Mouse (Mus musculus): ENCODE data around the gene Zfp64. TPM values are rescaled to one million over a fixed set of nuclear protein-coding genes. Genes with fewer than 3 reads are reported as not detected.

Gene Zfp64
- polyA plus RNA-seq, 1 experiment from 2014 or later: 30.8 TPM

DNA sequence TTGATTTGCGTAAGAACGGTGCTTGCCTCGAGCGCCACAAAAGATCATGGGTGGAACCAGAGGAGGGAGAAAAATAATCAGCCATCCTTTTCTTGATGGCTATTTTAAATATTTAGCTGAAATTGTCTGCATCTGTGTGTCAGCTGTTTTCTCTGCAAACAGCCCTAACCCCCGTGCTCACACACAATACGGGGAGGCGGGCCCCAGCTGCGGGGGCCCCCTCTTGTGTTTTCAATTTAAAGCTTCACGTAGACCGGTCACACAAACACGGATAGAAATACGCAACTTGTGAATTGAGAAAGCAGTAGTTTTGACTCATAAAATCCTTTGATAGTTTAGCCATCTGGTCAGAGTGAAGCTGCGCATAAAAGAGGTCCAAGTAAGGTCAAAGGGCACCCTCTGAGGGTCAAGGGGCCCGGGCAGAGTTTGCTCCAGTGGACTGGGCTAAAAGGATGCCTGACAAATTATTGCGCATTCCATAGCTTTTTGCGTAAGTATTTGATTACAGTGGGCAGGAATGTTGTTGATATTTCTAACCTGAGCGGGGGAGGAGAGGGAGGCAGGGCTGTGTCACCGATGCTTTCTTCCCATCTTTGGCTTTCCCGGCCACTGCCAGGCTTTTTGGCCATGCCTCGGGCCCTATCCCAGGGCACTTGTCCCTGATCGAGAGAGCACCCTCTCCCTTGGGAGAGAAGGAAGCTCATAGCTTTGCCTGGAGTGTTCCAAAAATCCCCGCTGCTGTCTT lies 83.4 kb downstream of the Zfp64 start:
- no peaks in the 10 kb centered on the region for H3K36me3 ChIP-seq (ENCODE audit: control insufficient read depth, insufficient read depth, low read length)
- peak overlapping the region; percentile 42 for H3K4me2 ChIP-seq (ENCODE audit: low read length)
- 17% methylated on average over 22 of the region's 22 CpGs for WGBS
- no peak overlapping the region for H3K27ac ChIP-seq (ENCODE audit: low read depth, low read length)
- no peaks in the 10 kb centered on the region for H3K27me3 ChIP-seq (replicated peaks; ENCODE audit: control insufficient read depth, insufficient read depth, low read length)
- H3K9ac ChIP-seq (ENCODE audit: low read depth, low read length): no peak overlapping the region
- H3K4me3 ChIP-seq (ENCODE audit: low read length): peak overlapping the region; percentile 5; the same call in 1 of the 2 replicates
- no peak for ATAC-seq
- H3K9me3 ChIP-seq (ENCODE audit: control insufficient read depth, low read length): no peaks in the 10 kb centered on the region
- peaks cover 7% of the 10 kb centered on the region for H3K4me1 ChIP-seq (ENCODE audit: control insufficient read depth, insufficient read depth, low read depth, low read length)

GRCm38 (mm10) chr2:168870480-168870879 lies 84.9 kb downstream of the Zfp64 start:
- H3K4me3 ChIP-seq (ENCODE audit: low read length): no peak overlapping the region
- H3K27me3 ChIP-seq (replicated peaks; ENCODE audit: control insufficient read depth, insufficient read depth, low read length): no peaks in the 10 kb centered on the region
- H3K9ac ChIP-seq (ENCODE audit: low read depth, low read length): no peak overlapping the region
- H3K36me3 ChIP-seq (ENCODE audit: control insufficient read depth, insufficient read depth, low read length): no peaks in the 10 kb centered on the region
- H3K9me3 ChIP-seq (ENCODE audit: control insufficient read depth, low read length): no peaks in the 10 kb centered on the region
- H3K4me2 ChIP-seq (ENCODE audit: low read length): no peak overlapping the region
- ATAC-seq: no peak
- H3K27ac ChIP-seq (ENCODE audit: low read depth, low read length): no peak overlapping the region
- 61% methylated on average over 4 of the region's 4 CpGs for WGBS
- H3K4me1 ChIP-seq (ENCODE audit: control insufficient read depth, insufficient read depth, low read depth, low read length): peaks cover 7% of the 10 kb centered on the region

- H3K4me3 ChIP-seq (ENCODE audit: low read length): no peak overlapping the region
- no peak overlapping the region for H3K4me2 ChIP-seq (ENCODE audit: low read length)
- 85% methylated on average over 8 of the region's 8 CpGs for WGBS
- no peak overlapping the region for H3K9ac ChIP-seq (ENCODE audit: low read depth, low read length)
- no peaks in the 10 kb centered on the region for H3K4me1 ChIP-seq (ENCODE audit: control insufficient read depth, insufficient read depth, low read depth, low read length)
- H3K36me3 ChIP-seq (ENCODE audit: control insufficient read depth, insufficient read depth, low read length): no peaks in the 10 kb centered on the region
- ATAC-seq: no peak
- H3K9me3 ChIP-seq (ENCODE audit: control insufficient read depth, low read length): no peaks in the 10 kb centered on the region
- H3K27ac ChIP-seq (ENCODE audit: low read depth, low read length): no peak overlapping the region
- no peaks in the 10 kb centered on the region for H3K27me3 ChIP-seq (replicated peaks; ENCODE audit: control insufficient read depth, insufficient read depth, low read length)
Observed at GRCm38 (mm10) chr2:168866942-168867341, 88.4 kb downstream of the Zfp64 start.

DNA sequence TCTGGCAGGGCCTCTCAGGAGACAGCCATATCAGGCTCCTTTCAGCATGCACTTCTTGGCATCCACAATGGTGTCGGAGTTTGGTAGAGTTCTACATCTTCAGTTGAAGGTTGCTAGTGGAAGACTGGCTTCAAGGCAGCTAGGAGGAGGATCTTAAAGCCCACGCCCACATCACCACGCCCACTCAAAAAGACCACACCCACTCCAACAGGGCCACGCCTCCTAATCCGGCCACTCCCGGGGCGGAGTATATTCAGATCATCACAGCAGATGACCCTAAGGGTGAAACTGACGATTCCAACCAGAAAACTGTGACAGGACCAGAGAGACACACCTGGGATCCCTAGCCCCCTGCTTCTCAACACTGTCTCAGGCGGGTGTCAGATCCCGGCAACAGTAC lies 89.0 kb downstream of the Zfp64 start:
- Histone ChIP-seq H3K27me3 (replicated peaks; ENCODE audit: control insufficient read depth, insufficient read depth, low read length) (no peaks in the 10 kb centered on the region), H3K27ac (ENCODE audit: low read depth, low read length) (no peak overlapping the region), H3K4me3 (ENCODE audit: low read length) (no peak overlapping the region), H3K9ac (ENCODE audit: low read depth, low read length) (no peak overlapping the region), H3K36me3 (ENCODE audit: control insufficient read depth, insufficient read depth, low read length) (no peaks in the 10 kb centered on the region), H3K9me3 (ENCODE audit: control insufficient read depth, low read length) (no peaks in the 10 kb centered on the region), H3K4me2 (ENCODE audit: low read length) (no peak overlapping the region), H3K4me1 (ENCODE audit: control insufficient read depth, insufficient read depth, low read depth, low read length) (no peaks in the 10 kb centered on the region)
- WGBS: 78% methylated on average over 10 of the region's 10 CpGs
- no peak for ATAC-seq

- ATAC-seq: no peak
- Histone ChIP-seq H3K9me3 (ENCODE audit: control insufficient read depth, low read length) (no peaks in the 10 kb centered on the region), H3K4me2 (ENCODE audit: low read length) (no peak overlapping the region), H3K36me3 (ENCODE audit: control insufficient read depth, insufficient read depth, low read length) (no peaks in the 10 kb centered on the region), H3K4me1 (ENCODE audit: control insufficient read depth, insufficient read depth, low read depth, low read length) (no peaks in the 10 kb centered on the region; the same call in 1 of the 2 replicates), H3K4me3 (ENCODE audit: low read length) (no peak overlapping the region), H3K27me3 (replicated peaks; ENCODE audit: control insufficient read depth, insufficient read depth, low read length) (no peaks in the 10 kb centered on the region), H3K27ac (ENCODE audit: low read depth, low read length) (no peak overlapping the region), H3K9ac (ENCODE audit: low read depth, low read length) (no peak overlapping the region)
- 79% methylated on average over 5 of the region's 5 CpGs for WGBS
Observed at GRCm38 (mm10) chr2:168864905-168865304, 90.5 kb downstream of the Zfp64 start.

- no peak for ATAC-seq
- Histone ChIP-seq H3K27ac (ENCODE audit: low read depth, low read length) (no peak overlapping the region), H3K9me3 (ENCODE audit: control insufficient read depth, low read length) (no peaks in the 10 kb centered on the region), H3K9ac (ENCODE audit: low read depth, low read length) (no peak overlapping the region), H3K4me1 (ENCODE audit: control insufficient read depth, insufficient read depth, low read depth, low read length) (no peaks in the 10 kb centered on the region; the same call in 1 of the 2 replicates), H3K27me3 (replicated peaks; ENCODE audit: control insufficient read depth, insufficient read depth, low read length) (no peaks in the 10 kb centered on the region), H3K36me3 (ENCODE audit: control insufficient read depth, insufficient read depth, low read length) (no peaks in the 10 kb centered on the region), H3K4me3 (ENCODE audit: low read length) (no peak overlapping the region), H3K4me2 (ENCODE audit: low read length) (no peak overlapping the region)
- WGBS: 48% methylated on average over 4 of the region's 4 CpGs
Observed at GRCm38 (mm10) chr2:168862694-168863093, 92.7 kb downstream of the Zfp64 start.

DNA sequence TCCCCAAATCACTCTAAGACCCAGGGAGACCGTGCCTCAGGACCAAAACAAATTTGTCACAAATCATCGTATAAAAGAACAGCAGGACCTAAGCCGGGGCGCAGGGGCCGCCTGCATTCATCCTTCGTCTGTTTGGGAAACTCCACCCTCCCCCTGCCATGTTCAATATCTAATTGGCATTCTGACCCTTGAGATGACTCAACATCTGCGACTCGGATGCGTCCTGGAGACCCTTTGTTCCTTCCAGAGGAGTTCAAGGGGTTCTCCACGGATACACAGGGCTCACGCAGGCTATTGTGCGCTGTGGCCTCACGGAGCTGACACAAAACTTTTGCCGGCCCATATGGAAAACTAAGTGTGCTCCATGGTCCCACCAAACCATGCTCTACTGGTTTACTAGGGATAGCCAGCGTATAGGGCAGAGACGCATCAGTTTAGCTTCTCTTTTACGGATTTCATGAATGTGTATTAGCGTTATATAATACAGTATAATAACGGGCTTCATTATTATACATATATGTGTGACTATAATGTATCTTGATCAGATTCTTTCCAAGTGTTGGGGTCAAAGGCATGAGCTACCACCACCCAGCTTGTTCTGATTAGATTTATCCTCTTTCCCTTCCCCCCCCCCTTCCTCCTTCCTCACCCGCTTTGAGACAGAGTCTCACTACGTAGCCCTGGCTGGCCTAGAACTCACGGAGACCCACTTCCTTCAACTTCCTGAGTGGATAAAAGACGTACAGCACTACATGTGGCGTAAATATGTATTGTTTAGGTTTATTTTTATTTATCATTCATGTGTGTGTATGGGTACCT lies 94.3 kb downstream of the Zfp64 start:
- Histone ChIP-seq H3K4me2 (ENCODE audit: low read length) (no peak overlapping the region), H3K36me3 (ENCODE audit: control insufficient read depth, insufficient read depth, low read length) (no peaks in the 10 kb centered on the region), H3K4me3 (ENCODE audit: low read length) (no peak overlapping the region), H3K9ac (ENCODE audit: low read depth, low read length) (no peak overlapping the region), H3K27ac (ENCODE audit: low read depth, low read length) (no peak overlapping the region), H3K9me3 (ENCODE audit: control insufficient read depth, low read length) (no peaks in the 10 kb centered on the region), H3K4me1 (ENCODE audit: control insufficient read depth, insufficient read depth, low read depth, low read length) (no peaks in the 10 kb centered on the region; the same call in 1 of the 2 replicates), H3K27me3 (replicated peaks; ENCODE audit: control insufficient read depth, insufficient read depth, low read length) (no peaks in the 10 kb centered on the region)
- 30% methylated on average over 24 of the region's 24 CpGs for WGBS
- no peak for ATAC-seq

DNA sequence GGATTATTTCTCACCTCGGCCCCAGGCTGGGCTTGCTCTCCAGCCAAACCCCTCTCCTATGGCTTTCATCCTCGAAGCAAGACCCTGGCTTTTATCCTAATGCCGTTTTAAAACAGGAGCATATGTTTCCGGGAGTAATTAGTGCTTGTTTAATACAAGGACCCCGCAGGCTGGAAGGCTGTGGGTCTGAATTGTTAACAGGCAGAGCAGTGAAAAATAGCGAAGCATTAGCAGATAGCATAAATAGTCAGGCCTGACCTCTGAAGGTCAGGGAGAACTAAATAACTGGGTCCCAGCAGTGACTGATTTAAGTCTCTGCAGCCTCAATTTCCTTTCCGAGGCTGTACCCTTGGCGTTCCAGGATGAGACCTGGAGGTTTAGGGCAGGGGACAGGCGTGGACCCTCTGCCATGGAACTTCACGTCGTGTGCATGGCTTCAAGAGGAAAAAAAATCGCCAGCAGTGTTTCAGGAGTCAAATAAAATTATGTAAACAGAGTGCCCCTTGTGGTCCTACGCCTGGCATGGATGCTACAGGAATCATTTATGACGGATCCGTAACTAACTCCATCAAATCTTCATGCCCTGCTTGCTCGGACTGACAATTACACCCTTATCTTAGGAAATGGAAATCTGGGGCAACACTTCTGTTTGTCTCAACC lies 95.2 kb downstream of the Zfp64 start:
- no peak for ATAC-seq
- H3K27ac ChIP-seq (ENCODE audit: low read depth, low read length): no peak overlapping the region
- H3K4me3 ChIP-seq (ENCODE audit: low read length): no peak overlapping the region
- no peaks in the 10 kb centered on the region for H3K9me3 ChIP-seq (ENCODE audit: control insufficient read depth, low read length)
- WGBS: 12% methylated on average over 16 of the region's 16 CpGs
- no peak overlapping the region; the same call in 1 of the 2 replicates for H3K9ac ChIP-seq (ENCODE audit: low read depth, low read length)
- 0 out of 2 replicates have a peak, but pooled peaks cover 2% of the 10 kb centered on the region for H3K27me3 ChIP-seq (replicated peaks; ENCODE audit: control insufficient read depth, insufficient read depth, low read length)
- no peaks in the 10 kb centered on the region for H3K36me3 ChIP-seq (ENCODE audit: control insufficient read depth, insufficient read depth, low read length)
- H3K4me1 ChIP-seq (ENCODE audit: control insufficient read depth, insufficient read depth, low read depth, low read length): no peaks in the 10 kb centered on the region; the same call in 1 of the 2 replicates
- no peak overlapping the region for H3K4me2 ChIP-seq (ENCODE audit: low read length)

DNA sequence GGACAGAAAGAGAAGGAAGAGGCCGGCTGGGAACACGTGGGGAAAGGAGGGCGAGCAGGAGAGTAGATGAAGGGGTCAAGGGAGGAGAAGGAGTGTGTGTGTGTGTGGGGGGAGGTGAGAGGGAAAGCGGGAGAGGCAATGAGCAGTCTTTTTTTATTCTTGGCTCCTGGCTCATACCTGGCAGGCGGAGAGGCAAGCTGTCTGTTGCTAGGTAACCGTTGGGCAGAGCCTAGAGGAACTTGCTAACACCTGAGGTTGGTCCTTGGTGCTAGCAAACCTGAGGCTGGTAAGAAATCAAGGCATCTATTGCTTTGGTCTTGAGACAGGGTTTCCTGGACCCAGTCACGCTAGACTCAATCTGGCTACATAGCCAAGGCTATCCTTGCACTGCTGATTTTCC lies 98.7 kb downstream of the Zfp64 start:
- Histone ChIP-seq H3K4me1 (ENCODE audit: control insufficient read depth, insufficient read depth, low read depth, low read length) (no peaks in the 10 kb centered on the region; the same call in 1 of the 2 replicates), H3K9me3 (ENCODE audit: control insufficient read depth, low read length) (no peaks in the 10 kb centered on the region), H3K36me3 (ENCODE audit: control insufficient read depth, insufficient read depth, low read length) (no peaks in the 10 kb centered on the region), H3K27me3 (replicated peaks; ENCODE audit: control insufficient read depth, insufficient read depth, low read length) (0 out of 2 replicates have a peak, but pooled peaks cover 2% of the 10 kb centered on the region), H3K27ac (ENCODE audit: low read depth, low read length) (no peak overlapping the region), H3K4me3 (ENCODE audit: low read length) (no peak overlapping the region), H3K9ac (ENCODE audit: low read depth, low read length) (no peak overlapping the region), H3K4me2 (ENCODE audit: low read length) (no peak overlapping the region)
- ATAC-seq: peak; percentile 61; the same call in 1 of the 2 replicates
- WGBS: 64% methylated on average over 7 of the region's 7 CpGs

Data from hindbrain, embryonic 16.5 days (tissue).